Mouse (Mus musculus) ZHBTc4 (cell line): Measurements from ENCODE around the gene Aldh5a1.

ENCODE experiments used
- DNase-seq: peaks from one replicate; pipeline ENCODE4 v3.0.0-alpha.2; 2011; ENCODE audit warnings: low read depth, low spot score

Gene Aldh5a1

DNA sequence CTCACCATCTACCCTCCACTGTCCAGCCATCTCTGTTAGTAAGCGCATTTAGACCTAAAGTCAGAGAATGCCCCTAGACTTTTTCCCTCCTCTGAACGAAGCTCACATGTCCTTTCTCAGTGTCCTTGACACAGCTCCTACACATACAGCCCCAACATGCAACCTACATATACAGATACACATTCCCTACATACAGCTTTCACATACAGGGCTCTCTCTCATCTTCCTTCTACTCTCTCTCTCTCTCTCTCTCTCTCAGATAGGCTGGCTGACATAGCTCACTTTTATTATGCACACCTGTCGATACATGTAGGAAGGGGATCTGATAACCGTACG is 721 bp downstream of the Aldh5a1 start:
- DNase-seq: no peak

DNA sequence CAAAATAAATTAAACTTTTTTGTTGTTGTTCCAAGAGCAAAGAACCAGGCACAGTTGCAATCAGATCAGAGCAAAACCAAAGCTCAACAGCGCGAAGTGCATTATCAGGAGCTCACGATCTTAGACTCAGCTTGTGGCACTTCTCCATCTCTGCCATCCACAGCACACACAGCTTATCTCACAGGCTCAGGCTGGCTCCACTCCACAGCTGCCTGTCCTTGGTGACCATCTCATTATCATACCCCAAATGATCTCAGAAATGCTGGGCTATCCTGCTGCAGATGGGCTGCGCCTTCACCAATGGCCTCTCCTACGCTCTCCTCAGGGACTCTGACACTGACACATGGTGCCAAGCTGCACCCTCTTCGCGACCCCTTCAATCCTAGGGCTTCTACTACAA is 4.3 kb downstream of the Aldh5a1 start:
- no peak for DNase-seq

DNA sequence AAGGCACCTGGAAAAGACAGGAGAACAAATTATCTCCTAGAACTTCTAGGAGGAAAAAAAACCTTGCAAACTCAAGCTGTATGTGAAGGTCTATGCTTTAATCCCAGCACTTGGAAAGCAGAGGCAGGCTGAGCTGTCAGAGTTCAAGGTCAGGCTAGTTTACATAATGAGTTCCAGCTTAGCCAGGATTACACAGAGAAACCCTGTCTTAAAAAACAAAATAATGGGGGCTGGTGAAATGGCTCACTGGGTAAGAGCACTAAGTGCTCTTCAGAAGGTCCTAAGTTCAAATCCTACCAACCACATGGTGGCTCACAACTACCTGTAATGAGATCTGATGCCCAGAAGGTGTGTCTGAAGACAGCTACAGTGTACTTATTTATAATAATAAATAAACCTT is 6.9 kb downstream of the Aldh5a1 start:
- no peak for DNase-seq

DNA sequence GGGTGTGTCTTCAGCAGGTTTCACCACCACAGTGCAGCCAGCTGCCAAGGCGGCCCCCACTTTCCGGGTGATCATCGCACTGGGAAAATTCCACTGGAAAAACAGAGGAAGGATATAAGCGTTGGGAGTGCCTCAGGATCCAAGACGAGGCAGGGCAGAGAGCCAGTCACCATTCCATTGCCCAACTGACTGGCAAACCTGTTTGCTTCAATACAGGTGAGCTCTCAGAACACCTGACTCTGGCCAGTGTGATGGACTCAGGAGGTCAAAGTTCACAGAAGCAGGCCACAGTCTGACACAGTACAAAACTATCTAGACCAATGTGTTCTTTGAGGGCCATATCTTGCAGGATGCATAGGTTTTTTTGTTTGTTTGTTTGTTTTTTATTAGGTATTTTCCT is 13.5 kb downstream of the Aldh5a1 start:
- no peak for DNase-seq

DNA sequence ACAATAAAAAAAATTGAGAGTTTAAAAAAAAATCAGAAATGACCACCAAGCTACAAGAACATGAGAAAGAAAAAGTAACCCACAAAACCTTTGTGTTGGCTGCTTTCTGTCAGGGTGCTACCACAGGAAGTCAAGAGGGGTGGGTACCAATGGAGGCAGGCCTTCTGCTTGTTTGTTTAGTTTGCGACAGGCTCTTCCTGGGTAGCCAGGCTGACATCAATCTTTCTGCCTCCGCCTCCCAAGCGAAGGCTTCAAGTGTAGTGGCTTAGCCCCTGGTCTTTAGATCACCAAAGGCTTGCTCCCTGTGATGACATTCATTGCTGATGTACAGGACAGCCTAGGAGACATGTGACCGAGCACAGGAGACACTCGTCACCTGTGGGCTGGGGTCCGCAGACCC is 16.2 kb downstream of the Aldh5a1 start:
- DNase-seq: no peak

DNA sequence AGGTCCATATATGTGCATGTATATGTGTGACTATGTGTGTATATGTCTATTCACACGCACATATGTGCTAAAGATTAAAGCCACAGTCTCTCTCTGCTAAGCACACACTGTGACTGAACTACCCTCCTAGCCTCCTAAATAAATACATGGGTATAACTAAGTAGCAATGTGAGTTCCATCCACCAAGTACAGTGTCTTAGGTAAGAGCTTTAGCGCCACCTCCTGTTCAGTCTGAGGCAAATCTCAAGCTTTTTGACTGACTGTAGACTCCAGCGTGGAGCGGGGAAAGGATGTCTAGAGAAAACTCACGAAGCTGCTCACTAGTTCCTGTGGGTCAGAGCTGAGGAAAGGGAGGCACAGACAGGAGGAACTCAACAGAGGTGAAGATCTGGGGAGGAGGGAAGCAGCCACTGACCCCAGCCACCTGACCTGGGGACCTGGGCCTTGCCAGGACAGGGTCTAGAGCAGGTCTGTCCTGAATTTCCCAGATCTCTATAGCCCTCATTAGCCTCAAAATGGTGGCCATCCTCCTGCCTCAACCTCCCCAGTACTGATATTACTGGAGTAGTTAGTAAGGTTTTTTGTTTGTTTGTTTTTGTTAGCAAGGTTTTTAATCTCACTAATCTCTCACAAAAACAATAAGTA is 17.0 kb downstream of the Aldh5a1 start:
- DNase-seq: peak; percentile 81

DNA sequence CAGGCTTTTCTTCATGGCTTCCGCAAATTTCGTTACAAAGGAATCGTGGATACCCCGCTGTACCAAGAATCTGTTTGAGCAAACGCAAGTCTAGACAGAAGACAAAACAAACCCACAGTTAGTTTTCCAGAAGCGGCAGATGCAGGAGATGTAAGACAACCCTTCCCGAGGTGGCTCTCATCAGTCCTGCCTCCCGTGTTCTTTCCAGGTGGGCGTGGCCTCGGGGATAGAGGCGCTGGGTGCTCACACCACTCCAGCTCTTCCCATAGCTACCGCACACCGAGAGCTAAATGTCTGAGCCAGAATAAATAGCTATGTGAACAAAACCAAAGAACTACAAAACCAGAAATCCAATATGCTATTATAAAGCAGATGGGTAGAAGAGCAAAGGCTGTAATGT is 21.6 kb downstream of the Aldh5a1 start:
- peak; percentile 64 for DNase-seq

DNA sequence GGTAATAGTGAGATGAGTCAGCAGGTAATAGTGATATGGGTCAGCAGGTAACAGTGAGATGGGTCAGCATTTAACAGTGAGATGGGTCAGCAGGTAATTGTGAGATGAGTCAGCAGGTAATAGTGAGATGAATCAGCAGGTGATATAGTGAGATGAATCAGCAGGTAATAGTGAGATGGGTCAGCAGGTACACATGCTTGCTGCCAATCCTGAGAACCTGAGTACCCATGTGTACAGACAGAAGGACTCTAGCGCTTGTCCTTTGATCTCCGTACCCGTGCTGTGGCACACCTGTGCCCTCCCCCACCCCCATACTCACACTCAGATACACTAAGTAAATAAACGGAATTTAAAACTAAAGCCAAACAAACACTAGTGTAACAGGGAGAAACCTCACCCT is 22.5 kb downstream of the Aldh5a1 start:
- DNase-seq: no peak

DNA sequence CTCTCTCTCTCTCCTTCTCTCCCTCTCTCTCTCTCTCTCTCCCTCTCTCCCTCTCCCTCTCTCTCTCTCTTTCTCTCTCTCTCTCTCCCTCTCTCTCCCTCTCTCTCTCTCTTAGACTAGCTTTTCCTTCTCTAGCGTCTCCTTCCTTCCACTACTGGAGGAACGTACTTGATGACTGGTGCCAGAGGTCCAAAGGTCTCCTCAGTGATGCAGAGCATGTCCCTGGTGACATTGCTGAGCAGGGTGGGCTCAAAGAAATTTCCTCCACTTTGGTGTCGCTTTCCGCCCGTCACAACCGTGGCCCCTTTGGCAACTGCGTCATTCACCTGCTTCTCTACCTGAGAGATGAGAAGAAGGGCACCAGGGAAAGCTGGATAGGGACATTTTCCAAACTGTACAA is 23.9 kb downstream of the Aldh5a1 start:
- no peak for DNase-seq

DNA sequence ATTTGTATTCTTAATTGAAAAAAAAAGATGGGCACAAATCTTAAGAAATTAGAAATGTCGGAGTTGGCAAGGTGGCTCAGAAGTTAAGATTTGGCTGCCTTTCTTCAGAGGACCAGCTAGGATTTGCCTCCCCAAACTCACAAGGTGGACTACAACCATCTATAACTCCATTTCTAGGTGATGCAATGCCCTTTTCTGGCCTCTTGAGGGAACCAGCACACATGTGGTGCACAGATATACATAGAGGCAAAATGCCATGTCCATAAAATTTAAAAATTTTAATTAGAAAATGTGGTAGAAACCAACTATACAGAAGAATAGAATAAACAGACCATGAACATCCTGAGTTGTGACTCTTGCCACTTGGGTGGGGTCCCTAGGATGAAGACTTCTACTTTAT is 28.3 kb downstream of the Aldh5a1 start:
- no peak for DNase-seq

DNA sequence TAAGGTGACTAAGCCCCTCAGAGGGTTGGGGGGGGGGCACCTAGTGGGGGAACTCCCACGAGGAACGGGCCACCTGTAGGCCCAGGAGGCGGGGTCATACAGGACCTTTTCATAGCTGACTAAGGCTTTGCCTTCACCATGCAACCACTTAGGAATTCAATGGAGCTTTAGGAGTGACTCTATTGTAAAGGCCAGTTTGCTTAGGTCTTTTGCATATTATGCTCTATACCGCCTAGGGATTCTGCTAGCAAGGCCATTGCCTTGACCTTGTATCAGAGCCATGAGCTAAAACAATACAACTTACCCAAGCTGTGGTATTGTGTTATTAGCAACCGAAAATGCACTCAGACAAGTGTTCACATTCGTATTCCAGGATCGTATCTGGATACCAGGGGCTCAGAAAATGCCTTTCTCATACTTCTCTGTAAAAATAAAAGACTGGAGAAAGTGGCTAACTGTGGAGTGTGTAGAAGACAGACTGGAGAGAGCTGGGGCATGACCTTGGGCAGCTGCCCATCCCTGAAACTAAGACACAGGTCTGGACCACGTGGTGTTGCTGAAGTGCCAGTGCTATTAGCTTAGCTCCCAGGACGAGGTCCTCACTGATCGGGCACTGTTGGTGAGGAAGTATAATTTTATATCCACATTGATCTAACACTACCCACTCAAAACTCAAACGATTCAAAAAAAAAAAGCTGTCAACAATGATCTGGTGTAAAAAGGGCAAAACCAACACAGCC is 30.5 kb downstream of the Aldh5a1 start:
- DNase-seq: peak; percentile 70

DNA sequence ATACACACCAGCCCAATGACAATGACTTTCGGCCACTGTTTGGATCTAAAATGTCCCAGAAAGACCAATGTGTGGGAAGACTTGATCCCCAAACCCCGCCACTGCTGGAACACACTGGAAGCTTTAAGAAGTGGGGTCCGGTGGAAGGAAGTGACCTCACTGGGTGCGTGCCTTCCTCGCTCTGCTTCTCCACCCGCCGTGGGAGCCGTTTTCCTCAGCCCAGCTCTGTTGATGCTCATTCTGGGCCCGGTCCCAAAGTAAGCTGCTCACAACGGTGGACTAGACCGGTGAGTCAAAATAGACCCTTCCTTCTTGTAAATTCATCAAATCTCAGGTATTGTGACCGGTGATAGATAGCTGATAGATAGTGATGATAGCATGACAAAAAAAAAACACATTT is 32.0 kb downstream of the Aldh5a1 start:
- DNase-seq: no peak

DNA sequence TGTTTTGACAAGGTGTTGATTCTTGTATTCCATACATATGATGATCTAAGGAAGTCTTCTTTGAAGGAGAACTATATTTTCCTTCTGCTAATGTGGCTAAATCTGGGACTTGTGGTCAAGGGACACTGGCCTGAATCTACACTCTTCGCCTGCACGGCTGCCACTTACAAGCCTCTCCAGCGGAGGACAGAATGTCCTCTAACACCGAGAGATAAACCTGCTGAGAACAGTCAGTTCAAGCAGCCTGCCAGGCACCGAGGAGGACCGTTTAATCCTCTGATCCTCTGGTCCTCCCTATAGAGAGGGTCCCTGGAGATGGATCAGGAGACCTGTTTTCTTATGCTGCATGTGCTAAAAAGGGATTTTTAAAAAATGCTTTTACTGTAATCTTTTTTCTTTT is 34.0 kb downstream of the Aldh5a1 start:
- DNase-seq: no peak

DNA sequence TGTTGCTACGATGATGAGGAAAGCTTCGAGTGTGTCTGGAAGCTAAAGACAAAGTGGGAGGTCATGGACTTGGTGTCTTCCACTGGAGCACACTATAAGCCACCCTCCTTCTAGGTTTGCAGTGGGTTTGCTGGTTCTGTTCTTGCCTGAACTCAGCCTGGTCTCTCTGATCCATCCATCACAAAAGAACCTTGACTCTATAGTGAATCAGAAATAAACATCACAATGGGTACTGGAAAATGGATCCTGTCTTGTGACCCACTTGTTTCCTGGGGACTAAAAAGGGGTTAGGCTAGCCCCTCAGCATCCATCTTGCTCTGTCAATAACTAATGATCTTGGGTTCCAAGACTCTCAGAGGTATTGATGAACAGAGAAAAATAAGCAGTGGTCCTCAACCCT is 35.5 kb downstream of the Aldh5a1 start:
- DNase-seq: peak; percentile 58

DNA sequence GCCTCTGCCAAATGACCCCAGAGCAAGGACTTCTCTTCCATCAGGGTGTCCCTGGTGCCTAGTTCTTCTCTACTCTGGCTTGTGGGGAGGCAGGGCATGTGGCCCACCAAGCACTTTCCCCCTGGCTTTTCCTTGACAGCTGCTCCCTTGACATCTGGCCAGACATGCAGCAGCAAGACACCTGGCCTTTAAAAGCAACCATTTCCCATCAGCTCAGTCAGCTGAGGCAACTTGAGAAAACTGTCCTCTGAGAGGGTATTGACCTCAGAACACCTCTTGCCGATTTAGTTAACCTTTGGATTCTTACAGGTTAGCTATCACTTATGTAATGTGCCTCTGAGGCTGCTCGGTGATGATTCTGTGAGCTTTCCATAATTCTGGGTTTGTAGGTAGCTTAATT is 43.6 kb downstream of the Aldh5a1 start:
- DNase-seq: no peak

DNA sequence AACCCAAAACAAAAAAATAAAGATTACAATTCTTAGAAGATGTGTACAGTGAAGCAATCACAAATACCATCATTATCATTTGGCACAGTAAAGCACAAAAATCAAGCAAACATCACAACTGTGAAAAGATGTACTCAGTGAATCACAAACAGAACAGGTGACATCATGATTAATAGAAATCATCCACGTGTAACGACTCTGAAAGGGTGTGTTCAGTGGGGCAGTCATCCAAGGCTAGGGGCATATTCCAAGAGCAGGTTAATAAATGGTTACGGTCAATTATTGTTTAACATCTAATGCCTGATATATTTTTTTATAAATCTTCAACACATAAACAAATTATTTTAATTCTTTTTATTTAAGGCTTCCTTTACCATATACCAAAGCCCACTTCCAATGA is 44.9 kb downstream of the Aldh5a1 start:
- DNase-seq: no peak

DNA sequence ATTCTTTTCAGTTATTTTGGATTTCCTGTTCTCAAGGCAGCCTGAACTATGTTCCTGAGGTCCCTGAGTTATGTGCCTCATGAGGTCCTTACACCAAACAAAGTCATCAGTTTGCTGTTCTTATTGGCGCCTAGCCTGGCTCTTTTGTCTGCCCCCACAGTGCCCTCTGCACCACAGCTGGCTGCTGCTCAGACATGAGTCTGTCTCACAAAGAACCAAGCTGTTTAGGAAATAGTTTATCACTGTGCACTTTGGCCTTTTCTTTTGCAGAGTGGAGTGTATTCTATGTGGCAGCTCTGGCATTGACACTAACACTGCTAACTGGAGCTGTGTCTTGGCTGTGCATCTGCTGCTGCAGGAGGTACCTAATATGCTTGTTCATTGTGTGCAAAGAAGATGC is 47.9 kb downstream of the Aldh5a1 start:
- no peak for DNase-seq

DNA sequence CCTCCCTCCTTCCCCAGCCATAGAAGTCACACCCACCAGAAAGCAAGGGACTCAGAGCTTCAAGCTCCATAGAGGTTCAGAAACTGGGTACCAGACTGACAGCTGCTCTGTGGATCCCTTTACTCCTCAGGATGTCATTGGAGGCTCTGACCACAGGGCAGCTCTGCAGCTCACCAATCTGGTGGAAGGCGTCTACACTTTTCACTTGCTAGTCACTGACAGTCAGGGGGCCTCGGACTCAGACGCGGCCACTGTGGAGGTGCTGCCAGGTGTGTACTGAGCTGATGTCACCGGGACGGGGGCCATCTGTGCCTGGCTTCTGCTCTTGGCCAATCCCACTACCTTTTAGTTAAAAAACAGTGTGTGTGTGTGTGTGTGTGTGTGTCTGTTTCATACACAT is 55.0 kb downstream of the Aldh5a1 start:
- DNase-seq: no peak

DNA sequence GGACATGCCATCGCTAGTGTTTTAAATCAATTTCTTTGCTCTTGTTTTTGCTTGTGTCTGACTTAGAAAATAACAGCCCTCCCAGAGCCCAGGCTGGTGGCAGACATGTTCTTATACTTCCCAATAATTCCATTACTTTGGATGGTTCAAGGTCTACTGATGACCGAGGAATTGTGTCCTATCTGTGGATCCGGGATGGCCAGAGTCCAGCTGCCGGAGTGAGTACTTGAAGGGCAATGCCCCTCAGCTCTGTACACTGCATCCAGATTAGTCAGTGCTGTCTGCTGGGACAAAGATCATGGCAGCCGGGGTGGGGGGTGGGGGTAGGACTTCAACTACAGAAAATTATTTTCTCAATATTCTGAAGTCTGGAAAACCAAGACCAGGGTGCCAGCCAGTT is 56.8 kb downstream of the Aldh5a1 start:
- DNase-seq: no peak

DNA sequence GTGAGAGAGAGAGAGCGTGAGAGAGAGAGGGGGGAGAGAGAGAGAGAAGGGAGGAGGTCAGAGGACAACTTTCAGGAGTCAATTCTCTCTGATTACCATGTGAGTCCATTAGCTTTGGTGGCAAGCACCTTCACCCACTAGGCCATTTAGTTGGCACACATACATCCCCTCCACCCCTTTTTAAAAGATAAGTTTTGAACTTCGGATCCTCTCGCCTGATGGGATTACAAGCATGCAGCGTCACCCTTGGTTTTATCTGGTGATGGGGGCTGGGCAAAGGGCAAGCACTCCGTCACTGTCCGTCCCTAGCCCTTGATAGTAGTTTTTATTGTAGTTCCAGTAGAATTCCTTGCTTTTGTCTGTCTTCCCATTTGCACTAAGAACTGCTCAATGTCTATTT is 57.3 kb downstream of the Aldh5a1 start:
- no peak for DNase-seq

DNA sequence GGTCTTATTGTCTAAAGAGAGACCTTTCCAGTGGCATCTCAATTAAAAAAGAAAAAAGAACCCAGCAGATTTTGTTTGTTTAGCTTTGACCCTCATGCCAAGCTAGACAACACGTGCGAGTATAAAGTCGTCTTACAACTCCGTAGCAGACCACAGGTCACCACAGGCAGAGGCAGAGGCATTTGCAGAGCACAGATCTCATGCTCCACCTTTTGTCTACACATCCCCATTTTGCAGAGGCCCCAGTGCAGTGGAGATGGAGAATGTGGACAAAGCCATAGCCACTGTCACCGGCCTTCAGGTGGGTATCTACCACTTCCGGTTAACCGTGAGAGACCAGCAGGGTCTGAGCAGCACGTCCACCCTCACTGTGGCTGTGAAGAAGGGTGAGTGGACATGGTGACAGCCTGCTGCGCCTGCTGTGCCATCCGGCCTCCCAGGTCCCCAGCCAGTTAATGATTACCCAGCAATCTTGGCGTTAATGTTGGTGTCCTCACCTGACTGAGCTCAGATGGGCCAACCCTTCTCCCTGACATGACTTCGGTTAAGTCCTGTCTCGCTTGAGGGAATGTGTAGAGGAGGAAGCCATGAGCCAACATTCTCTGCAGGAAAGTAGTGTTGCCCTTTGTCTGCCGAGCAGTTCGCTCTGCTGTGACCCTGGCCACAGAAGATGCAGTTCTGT is 58.0 kb downstream of the Aldh5a1 start:
- DNase-seq: no peak

DNA sequence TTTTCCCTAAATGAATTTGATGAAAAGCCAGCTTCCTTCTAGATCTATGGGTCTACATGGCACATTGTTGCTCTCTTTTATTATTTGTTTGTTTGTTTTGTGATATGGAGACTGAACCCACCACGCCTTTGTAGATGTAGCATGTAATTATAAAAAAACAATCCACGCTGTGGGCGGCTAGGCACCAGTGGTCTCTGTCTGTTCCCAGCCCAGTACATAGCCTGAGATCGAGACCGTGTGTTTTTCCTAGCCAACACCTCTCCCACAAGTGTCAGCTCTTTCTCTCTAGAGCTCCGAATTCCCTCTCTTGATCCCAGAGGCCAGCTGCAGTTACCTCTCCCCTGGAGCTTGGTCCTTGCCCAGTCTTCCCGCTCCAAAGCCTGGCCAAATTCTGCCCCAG is 69.2 kb downstream of the Aldh5a1 start:
- no peak for DNase-seq

DNA sequence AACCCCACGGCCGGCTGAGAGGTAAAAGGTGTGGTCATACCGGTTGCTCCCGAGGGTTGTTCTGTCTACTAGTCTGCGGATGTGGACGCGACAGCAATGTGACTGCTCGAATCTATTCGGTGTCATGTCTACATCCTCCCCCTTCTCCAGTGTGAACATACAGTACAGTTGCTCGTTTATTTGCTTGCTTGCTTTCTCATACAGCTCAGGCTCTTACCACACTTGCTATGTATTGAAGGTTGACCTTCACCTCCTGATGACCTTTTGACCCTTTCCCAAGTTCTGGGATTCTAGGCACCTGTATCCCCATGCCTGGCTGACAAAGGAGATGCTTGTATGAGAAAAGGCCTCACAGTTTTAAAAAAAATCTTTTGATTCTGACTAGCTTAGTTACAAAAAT is 69.7 kb downstream of the Aldh5a1 start:
- DNase-seq: peak; percentile 19
